Mouse (Mus musculus): ENCODE measurements around the gene Gm49405. TPM values are rescaled to one million over a fixed set of nuclear protein-coding genes. Genes with fewer than 3 reads are reported as not detected.

Gm49405 gene
- polyA plus RNA-seq, 1 experiment from 2014 or later = 4.1 TPM

GRCm38 (mm10) chr19:3999121-3999730 is 1.2 kb upstream of the Gm49405 start:
- Histone ChIP-seq H3K9ac (peak overlapping the region; percentile 81), H3K36me3 (0 out of 2 replicates have a peak, but pooled peaks cover under 1% of the 10 kb centered on the region), H3K4me2 (peak overlapping the region; percentile 93), H3K9me3 (no peaks in the 10 kb centered on the region), H3K27me3 (replicated peaks) (0 out of 2 replicates have a peak, but pooled peaks cover 4% of the 10 kb centered on the region), H3K4me3 (peak overlapping the region; percentile 77), H3K4me1 (peaks cover 42% of the 10 kb centered on the region), H3K27ac (replicated peaks) (no peak overlapping the region)
- WGBS = 84% methylated on average over 9 of the region's 9 CpGs
- ATAC-seq (ENCODE audit: extremely low read depth, insufficient number of reproducible peaks, low FRiP score, low TSS enrichment) = no peak

DNA sequence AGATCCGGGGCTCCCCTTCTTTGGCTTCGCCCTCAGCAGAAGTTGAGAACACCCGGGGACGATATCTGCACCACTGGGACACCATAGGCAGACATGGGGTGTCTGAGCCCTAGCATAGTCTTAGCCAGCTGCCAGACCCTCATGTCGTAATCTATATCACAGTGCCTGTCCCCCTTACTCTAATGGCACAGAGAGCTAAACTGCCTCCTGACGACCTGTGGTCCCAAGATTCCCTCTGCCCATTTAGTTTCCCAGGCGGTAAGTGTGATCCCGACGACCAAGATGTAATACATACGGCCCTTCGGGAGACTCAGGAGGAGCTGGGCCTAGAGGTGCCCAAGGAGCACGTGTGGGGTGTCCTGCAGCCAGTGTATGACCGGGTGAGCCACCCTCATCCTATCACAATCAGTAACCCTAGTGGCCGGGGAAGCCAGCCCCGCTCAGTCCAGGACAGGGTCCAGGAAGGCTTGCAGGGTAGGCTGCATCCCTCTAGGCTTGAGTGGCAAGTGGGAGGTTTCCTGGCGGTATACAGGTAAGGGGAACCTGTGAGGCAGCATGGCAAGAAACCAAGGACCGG is 611 bp downstream of the Gm49405 start:
- H3K36me3 ChIP-seq = peaks cover 18% of the 10 kb centered on the region
- H3K27ac ChIP-seq (replicated peaks) = peak overlapping the region; percentile 98
- peak overlapping the region; percentile 95 for H3K9ac ChIP-seq
- H3K27me3 ChIP-seq (replicated peaks) = 0 out of 2 replicates have a peak, but pooled peaks cover 4% of the 10 kb centered on the region
- no peak for ATAC-seq (ENCODE audit: extremely low read depth, insufficient number of reproducible peaks, low FRiP score, low TSS enrichment)
- peak overlapping the region; percentile 93 for H3K4me2 ChIP-seq
- 16% methylated on average over 17 of the region's 17 CpGs for WGBS
- H3K4me3 ChIP-seq = peak overlapping the region; percentile 77
- H3K9me3 ChIP-seq = no peaks in the 10 kb centered on the region
- peaks cover 57% of the 10 kb centered on the region for H3K4me1 ChIP-seq

DNA sequence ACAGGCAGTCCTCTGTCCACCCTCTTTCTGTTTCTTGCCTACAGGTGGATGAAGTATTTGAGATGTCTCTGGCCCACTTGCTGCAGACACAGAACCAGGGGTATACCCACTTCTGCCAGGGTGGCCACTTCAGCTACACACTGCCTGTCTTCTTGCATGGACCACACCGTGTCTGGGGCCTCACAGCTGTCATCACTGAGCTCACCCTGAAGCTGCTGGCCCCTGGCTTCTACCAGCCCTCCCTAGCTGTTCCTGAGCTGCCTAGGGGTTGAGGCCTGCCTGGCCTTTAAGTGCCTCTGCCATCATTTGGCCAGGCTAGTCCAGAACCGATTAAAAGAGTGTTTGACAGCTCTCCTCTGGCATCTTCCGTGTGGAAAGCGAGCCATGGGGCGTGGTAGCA is 1.3 kb downstream of the Gm49405 start:
- WGBS = 65% methylated on average over 5 of the region's 5 CpGs
- H3K4me2 ChIP-seq = peak overlapping the region; percentile 93
- ATAC-seq (ENCODE audit: extremely low read depth, insufficient number of reproducible peaks, low FRiP score, low TSS enrichment) = no peak
- peaks cover 58% of the 10 kb centered on the region for H3K4me1 ChIP-seq
- H3K9me3 ChIP-seq = no peaks in the 10 kb centered on the region
- H3K36me3 ChIP-seq = peaks cover 25% of the 10 kb centered on the region
- peak overlapping the region; percentile 77 for H3K4me3 ChIP-seq
- H3K27me3 ChIP-seq (replicated peaks) = no peaks in the 10 kb centered on the region
- H3K9ac ChIP-seq = peak overlapping the region; percentile 95
- H3K27ac ChIP-seq (replicated peaks) = peak overlapping the region; percentile 98

DNA sequence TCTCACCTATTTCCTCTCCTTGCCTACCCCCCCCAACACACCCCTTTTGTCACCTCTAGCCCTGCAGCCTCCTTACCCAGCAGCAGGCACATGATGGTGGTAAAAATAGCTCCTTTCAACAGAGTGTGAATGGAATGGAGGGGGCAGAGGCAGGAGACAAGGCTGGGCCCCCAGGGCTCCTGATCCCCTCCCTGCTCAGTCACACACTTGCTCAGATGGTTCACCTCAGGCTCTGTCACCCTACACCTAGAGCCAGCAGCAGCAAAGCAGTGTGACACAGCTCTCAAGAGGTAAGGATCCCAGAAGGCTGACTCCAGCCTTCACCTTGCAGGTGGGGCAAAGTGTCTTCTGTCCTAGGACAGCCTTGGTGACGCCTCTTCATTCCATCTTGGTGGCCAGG is 2.7 kb downstream of the Gm49405 start, which contains the start of gene Doc2g:
Doc2g (plus strand) TSS at position 202 of the 400 bp plus-strand sequence.
- H3K36me3 ChIP-seq = peaks cover 38% of the 10 kb centered on the region
- ATAC-seq (ENCODE audit: extremely low read depth, insufficient number of reproducible peaks, low FRiP score, low TSS enrichment) = no peak
- peak within 1 kb of the TSS; percentile 98 for H3K27ac ChIP-seq (replicated peaks)
- H3K27me3 ChIP-seq (replicated peaks) = no peaks in the 10 kb centered on the region
- H3K4me1 ChIP-seq = peaks cover 58% of the 10 kb centered on the region
- H3K4me3 ChIP-seq = peak within 1 kb of the TSS; percentile 42
- 46% methylated on average over 1 of the region's 1 CpGs for WGBS
- peak within 1 kb of the TSS; percentile 65 for H3K4me2 ChIP-seq
- peak within 1 kb of the TSS; percentile 95 for H3K9ac ChIP-seq
- H3K9me3 ChIP-seq = no peaks in the 10 kb centered on the region

GRCm38 (mm10) chr19:4003641-4004040 is 3.2 kb downstream of the Gm49405 start:
- ATAC-seq (ENCODE audit: extremely low read depth, insufficient number of reproducible peaks, low FRiP score, low TSS enrichment) = no peak
- H3K36me3 ChIP-seq = peaks cover 44% of the 10 kb centered on the region
- H3K4me1 ChIP-seq = peaks cover 58% of the 10 kb centered on the region
- peak overlapping the region; percentile 42 for H3K4me3 ChIP-seq
- 56% methylated on average over 12 of the region's 12 CpGs for WGBS
- H3K9me3 ChIP-seq = no peaks in the 10 kb centered on the region
- peak overlapping the region; percentile 65 for H3K4me2 ChIP-seq
- peak overlapping the region; percentile 98 for H3K27ac ChIP-seq (replicated peaks)
- H3K27me3 ChIP-seq (replicated peaks) = no peaks in the 10 kb centered on the region
- H3K9ac ChIP-seq = peak overlapping the region; percentile 80

GRCm38 (mm10) chr19:4004331-4004730 is 3.9 kb downstream of the Gm49405 start:
- no peak for ATAC-seq (ENCODE audit: extremely low read depth, insufficient number of reproducible peaks, low FRiP score, low TSS enrichment)
- WGBS = 72% methylated on average over 15 of the region's 15 CpGs
- H3K27me3 ChIP-seq (replicated peaks) = no peaks in the 10 kb centered on the region
- H3K36me3 ChIP-seq = peaks cover 51% of the 10 kb centered on the region
- peak overlapping the region; percentile 98 for H3K27ac ChIP-seq (replicated peaks)
- peak overlapping the region; percentile 65 for H3K4me2 ChIP-seq
- H3K4me1 ChIP-seq = peaks cover 55% of the 10 kb centered on the region
- no peaks in the 10 kb centered on the region for H3K9me3 ChIP-seq
- peak overlapping the region; percentile 80 for H3K9ac ChIP-seq
- H3K4me3 ChIP-seq = peak overlapping the region; percentile 42

DNA sequence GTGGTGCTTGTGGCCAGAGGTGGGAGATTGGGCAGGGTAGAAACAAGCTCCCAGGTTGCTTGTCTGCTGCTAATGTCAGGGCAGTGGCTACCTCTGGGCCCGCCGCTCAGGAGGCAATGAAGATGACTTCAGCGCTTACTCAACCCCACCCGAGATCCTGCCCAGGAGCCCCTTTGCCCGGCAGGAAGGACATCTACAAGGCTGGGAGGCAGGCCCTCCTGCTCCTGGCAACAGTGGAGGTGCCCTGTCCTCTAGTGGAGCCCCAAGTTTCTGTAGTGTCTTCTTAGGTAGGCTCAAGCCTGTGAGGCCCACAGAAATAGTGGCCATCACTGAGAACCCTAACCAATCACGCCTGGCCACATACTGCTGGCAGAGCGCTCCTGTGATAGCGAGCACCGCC is 4.7 kb downstream of the Gm49405 start:
- H3K9me3 ChIP-seq = no peaks in the 10 kb centered on the region

DNA sequence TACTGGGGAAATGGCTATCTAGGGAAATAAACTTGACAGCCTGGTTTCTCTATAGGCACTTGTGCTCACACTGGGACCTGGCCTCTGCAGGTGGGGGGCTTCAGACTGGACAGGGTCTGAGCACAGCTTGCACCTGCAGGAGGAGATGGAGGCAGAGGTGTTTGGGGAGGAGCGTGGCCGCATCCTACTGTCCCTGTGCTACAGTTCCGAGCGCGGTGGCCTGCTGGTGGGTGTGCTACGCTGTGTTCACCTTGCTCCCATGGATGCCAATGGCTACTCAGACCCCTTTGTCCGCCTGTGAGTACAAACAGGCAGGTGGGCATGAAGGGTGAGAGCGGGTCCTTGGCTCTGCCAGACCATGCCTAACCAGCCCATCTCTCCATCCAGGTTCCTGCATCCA is 5.5 kb downstream of the Gm49405 start:
- WGBS = 89% methylated on average over 8 of the region's 8 CpGs
- Histone ChIP-seq H3K27ac (replicated peaks) (0 out of 2 replicates have a peak overlapping the region, but pooled peaks have one; percentile 98), H3K36me3 (peaks cover 66% of the 10 kb centered on the region)

More for the DNA sequence above, 4.7 kb downstream of the Gm49405 start:
- H3K36me3 ChIP-seq = peaks cover 58% of the 10 kb centered on the region
- H3K4me3 ChIP-seq = no peak overlapping the region
- peak overlapping the region; percentile 80 for H3K9ac ChIP-seq
- peaks cover 49% of the 10 kb centered on the region for H3K4me1 ChIP-seq
- H3K27ac ChIP-seq (replicated peaks) = peak overlapping the region; percentile 98
- 79% methylated on average over 9 of the region's 9 CpGs for WGBS
- H3K27me3 ChIP-seq (replicated peaks) = no peaks in the 10 kb centered on the region
- peak overlapping the region; percentile 65 for H3K4me2 ChIP-seq
- no peak for ATAC-seq (ENCODE audit: extremely low read depth, insufficient number of reproducible peaks, low FRiP score, low TSS enrichment)

GRCm38 (mm10) chr19:4011086-4011485 is 10.7 kb downstream of the Gm49405 start:
- Histone ChIP-seq H3K4me2 (peak overlapping the region; percentile 79), H3K4me3 (peak overlapping the region; percentile 83; the same call in 1 of the 2 replicates)
- ATAC-seq (ENCODE audit: extremely low read depth, insufficient number of reproducible peaks, low FRiP score, low TSS enrichment) = no peak

More for the DNA sequence above, 5.5 kb downstream of the Gm49405 start:
- Histone ChIP-seq H3K27me3 (replicated peaks) (no peaks in the 10 kb centered on the region), H3K4me2 (no peak overlapping the region), H3K4me3 (no peak overlapping the region), H3K9ac (0 out of 2 replicates have a peak overlapping the region, but pooled peaks have one; percentile 8), H3K9me3 (no peaks in the 10 kb centered on the region), H3K4me1 (peaks cover 49% of the 10 kb centered on the region)
- ATAC-seq (ENCODE audit: extremely low read depth, insufficient number of reproducible peaks, low FRiP score, low TSS enrichment) = no peak

DNA sequence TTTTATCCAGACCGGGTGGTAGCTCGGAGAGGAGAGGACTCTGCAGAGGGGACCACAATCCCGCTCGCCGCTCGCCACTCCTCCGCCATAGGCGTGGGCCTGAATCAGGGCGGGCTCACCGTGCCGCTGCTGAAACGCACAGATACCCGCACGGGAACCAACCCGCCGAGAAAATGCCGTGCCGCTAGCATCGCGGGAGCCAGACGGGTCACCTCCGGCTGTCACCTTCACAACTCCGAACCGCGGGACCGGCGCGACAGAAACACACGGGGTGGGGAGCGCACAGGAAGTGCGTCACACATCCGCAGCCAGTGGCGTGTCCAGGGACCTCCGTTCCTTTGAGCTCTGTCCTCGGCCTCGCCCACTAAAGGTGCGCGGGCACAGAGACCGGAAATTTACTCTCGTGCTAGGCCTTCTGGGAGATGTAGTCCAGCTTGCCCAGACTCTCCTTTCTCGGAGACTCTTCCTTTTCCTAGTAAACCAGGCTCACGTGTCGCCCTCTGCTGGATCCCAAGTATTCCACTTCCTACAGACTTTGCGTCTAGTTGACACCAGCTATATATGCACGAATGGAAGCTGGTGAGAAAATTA is 12.1 kb downstream of the Gm49405 start, which contains the start of gene Ndufv1:
Ndufv1 (minus strand) TSS at position 375 of the 591 bp plus-strand sequence.
- Histone ChIP-seq H3K27me3 (replicated peaks) (no peaks in the 10 kb centered on the region), H3K9ac (peak within 1 kb of the TSS; percentile 91), H3K4me3 (peak within 1 kb of the TSS; percentile 83), H3K4me1 (peaks cover 32% of the 10 kb centered on the region), H3K36me3 (peaks cover 37% of the 10 kb centered on the region), H3K4me2 (peak within 1 kb of the TSS; percentile 79), H3K9me3 (no peaks in the 10 kb centered on the region), H3K27ac (replicated peaks) (peak within 1 kb of the TSS; percentile 82)
- peak; percentile 98 for ATAC-seq (ENCODE audit: extremely low read depth, insufficient number of reproducible peaks, low FRiP score, low TSS enrichment)
- 0% methylated on average over 45 of the region's 45 CpGs for WGBS

More at GRCm38 (mm10) chr19:4011086-4011485, 10.7 kb downstream of the Gm49405 start:
- 92% methylated on average over 5 of the region's 5 CpGs for WGBS
- Histone ChIP-seq H3K9me3 (no peaks in the 10 kb centered on the region), H3K27me3 (replicated peaks) (no peaks in the 10 kb centered on the region), H3K36me3 (peaks cover 51% of the 10 kb centered on the region), H3K27ac (replicated peaks) (no peak overlapping the region), H3K4me1 (peaks cover 32% of the 10 kb centered on the region), H3K9ac (peak overlapping the region; percentile 91)

- Histone ChIP-seq H3K9me3 (no peaks in the 10 kb centered on the region), H3K9ac (peak overlapping the region; percentile 77), H3K27ac (replicated peaks) (peak overlapping the region; percentile 73), H3K27me3 (replicated peaks) (no peaks in the 10 kb centered on the region), H3K36me3 (peaks cover 31% of the 10 kb centered on the region), H3K4me2 (peak overlapping the region; percentile 68), H3K4me3 (peak overlapping the region; percentile 83), H3K4me1 (peaks cover 32% of the 10 kb centered on the region)
- ATAC-seq (ENCODE audit: extremely low read depth, insufficient number of reproducible peaks, low FRiP score, low TSS enrichment) = peak; percentile 32
- 7% methylated on average over 9 of the region's 9 CpGs for WGBS
Measured at GRCm38 (mm10) chr19:4013066-4013465, 12.6 kb downstream of the Gm49405 start.

All from heart, embryonic 13.5 days (tissue).